Mouse (Mus musculus): ENCODE data around the gene Gsdma2.

The Gsdma2 gene

DNA sequence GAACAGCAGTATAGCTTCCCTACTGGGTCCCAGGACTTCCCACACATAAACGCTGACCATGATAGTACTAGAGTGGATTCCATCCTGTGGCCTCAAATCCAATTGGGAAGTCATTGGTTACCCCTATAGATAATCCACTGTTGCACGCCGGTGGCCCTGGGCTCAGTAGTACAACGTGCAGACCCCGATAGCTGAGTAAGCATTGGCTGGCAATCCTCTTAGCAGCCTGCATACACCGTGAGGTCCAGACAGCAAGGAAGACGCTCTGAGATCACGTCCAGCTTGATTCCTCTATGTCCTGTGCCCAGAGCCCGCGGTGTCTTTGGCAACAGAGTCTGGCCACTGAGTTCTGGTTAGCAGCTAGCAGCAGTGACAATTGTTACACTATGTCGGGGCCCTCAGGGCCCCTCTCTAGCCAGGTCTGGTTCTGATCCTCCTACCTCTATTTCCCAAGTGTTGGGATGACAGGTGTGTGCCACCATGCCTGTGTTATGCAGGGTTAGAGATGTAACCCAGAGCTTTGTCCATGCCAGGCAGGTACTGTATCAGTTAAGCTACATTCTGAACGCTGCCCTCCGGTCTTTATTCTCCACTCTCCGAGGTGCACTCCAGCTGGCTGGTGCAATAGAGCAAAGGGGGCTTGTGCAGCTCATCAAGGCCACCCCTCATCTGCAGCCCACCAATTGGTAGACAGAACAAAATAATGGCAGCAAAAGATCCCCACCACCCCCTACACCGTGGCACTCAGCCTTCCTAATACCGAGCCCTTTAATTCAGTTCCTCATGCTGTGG, 52.5 kb downstream of the Gsdma2 start:
- CTCF ChIA-PET: interaction anchor here (1.3 kb wide), 1 partner anchor 88 kb away, joined by 3 read pairs; no protein-coding TSS in a partner anchor

DNA sequence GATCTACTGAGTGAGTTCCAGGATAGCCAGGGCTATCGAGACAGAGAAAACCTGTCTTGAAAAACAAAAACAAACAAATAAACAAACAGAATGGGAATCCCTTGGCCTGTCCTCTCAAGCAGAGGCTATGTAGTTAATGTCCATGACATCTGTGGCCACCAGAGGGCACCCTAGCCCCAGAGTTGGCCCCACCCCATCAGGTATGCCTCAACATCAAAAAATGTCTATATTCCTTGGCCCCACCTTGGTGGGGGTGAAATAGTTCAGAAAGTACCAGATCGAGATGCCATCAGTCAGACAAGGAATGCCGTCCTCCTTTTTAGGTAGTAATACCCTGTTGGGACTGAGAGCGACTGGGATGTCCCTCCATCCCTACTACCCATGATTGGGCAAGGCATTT, 53.4 kb downstream of the Gsdma2 start:
- CTCF ChIA-PET: no interaction called here

DNA sequence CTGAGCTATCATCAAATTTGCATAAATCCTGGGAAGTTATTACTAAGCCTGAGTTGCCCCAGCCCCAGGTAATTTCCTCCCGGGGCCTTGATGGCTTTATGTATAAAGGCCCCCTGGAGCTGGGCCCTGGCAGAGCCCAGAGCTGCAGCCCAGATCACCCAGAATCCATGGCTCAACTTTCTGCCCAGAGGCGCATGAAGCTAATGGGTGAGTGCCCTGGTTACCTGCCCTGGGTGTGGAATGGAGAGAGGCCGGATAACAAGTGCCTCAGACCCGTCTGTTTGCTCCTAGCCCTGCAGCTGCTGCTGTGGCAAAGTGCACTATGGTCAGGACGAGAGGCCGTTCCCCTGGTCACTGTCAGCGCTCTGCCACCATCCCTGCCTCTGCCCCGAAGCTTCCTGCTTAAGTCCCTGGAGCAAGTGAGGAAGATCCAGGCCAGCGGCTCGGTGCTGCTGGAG, 54.7 kb downstream of the Gsdma2 start, which contains the start of gene Csf3:
Gene Csf3 (plus strand): TSS at position 51 of the 458 bp plus-strand sequence.
- CTCF ChIA-PET: no interaction called here

DNA sequence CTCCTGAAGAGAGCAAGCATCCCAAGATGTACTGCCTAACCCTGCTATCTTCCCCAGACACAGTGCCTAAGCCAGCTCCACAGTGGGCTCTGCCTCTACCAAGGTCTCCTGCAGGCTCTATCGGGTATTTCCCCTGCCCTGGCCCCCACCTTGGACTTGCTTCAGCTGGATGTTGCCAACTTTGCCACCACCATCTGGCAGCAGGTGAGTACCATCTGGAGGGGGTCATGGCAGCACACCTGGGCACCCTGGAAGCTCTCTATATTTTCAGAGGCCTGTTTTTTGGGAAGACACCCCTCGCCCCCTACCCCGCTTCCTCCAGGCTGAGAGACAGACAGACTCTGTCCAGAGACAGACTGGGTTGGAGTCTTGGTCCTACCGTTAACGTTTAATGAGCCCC, 55.8 kb downstream of the Gsdma2 start:
- CTCF ChIA-PET: no interaction called here

DNA sequence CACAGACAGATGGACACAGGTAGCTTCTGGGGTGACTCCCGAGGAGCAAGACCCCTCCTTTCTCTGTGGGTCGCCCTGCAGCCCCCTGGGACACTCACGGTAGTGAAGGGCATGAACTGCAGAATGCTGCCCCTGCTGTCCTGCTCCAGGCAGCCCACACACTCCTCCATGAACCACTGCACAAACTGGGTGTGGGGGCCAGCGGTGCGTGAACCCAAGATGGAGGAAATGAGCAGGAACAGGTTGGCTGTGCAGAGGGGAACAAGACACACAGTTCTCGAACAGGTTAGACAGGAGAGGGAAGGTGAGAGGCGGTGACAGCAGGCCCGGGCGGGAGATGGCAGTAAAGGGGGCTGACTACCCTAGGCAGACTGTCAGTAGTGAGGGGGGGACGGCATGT, 58.5 kb downstream of the Gsdma2 start:
- CTCF ChIA-PET: interaction anchor here (0.5 to 0.6 kb wide), 2 partner anchors 97 to 104 kb away, joined by 3 to 4 read pairs; no protein-coding TSS in a partner anchor

Measured in spleen, embryonic (tissue).